Mouse (Mus musculus): ENCODE results near the gene Scrn1.

DNA sequence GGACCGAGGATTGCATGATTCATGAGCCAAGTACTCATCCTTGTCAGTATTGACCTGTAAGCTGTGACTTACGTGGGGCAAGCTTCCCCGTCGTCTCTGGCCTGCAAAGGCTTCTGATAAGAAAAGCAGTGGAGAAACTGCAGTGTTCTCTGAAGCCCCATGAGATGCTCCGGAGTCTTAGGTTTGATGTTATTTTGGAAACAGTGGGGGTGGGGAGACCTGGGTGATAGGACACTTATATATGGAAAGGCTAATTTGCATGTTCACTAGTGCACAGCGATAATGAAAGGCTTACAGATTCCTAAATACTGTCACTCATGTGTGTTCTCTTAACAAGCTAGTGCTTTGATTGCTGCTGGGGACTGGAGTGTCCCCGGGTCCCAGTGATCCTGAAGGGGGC, 106.6 kb downstream of the Scrn1 start:
- TF ChIP-seq CTCF (IDR thresholded peaks at IDR 0.05; ENCODE audit: control insufficient read depth, insufficient read depth, low read length) (no peak), POLR2A (IDR thresholded peaks at IDR 0.05; ENCODE audit: borderline replicate concordance, control insufficient read depth, low read depth, low read length) (no peak)

Measured in bone marrow, adult 2 months (tissue).